Mouse (Mus musculus): ENCODE measurements around the gene Gpr37l1. TPM values are rescaled to one million over a fixed set of nuclear protein-coding genes. Genes with fewer than 3 reads are reported as not detected.
A peak's percentile ranks its signal among the peaks of the same experiment; 100 is the strongest.

The Gpr37l1 gene
- polyA plus RNA-seq, 1 experiment from 2014 or later: 0.12 TPM

GRCm38 (mm10) chr1:135159074-135159473 is 8.4 kb downstream of the Gpr37l1 start:
- H3K36me3 ChIP-seq: peaks cover 24% of the 10 kb centered on the region
- no peak overlapping the region for H3K9ac ChIP-seq
- WGBS: 33% methylated on average over 7 of the region's 7 CpGs
- H3K4me2 ChIP-seq (replicated peaks): no peak overlapping the region
- no peaks in the 10 kb centered on the region for H3K27me3 ChIP-seq
- peaks cover 23% of the 10 kb centered on the region for H3K4me1 ChIP-seq
- peak overlapping the region; percentile 76 for H3K27ac ChIP-seq
- H3K4me3 ChIP-seq: no peak overlapping the region
- no peaks in the 10 kb centered on the region for H3K9me3 ChIP-seq (replicated peaks)
- ATAC-seq (ENCODE audit: low FRiP score): peak; percentile 65

- ATAC-seq (ENCODE audit: low FRiP score): peak; percentile 66
- Histone ChIP-seq H3K36me3 (peaks cover 24% of the 10 kb centered on the region), H3K4me1 (peaks cover 27% of the 10 kb centered on the region), H3K27me3 (no peaks in the 10 kb centered on the region), H3K4me3 (no peak overlapping the region), H3K9me3 (replicated peaks) (no peaks in the 10 kb centered on the region), H3K9ac (no peak overlapping the region), H3K27ac (peak overlapping the region; percentile 76), H3K4me2 (replicated peaks) (no peak overlapping the region)
- 40% methylated on average over 5 of the region's 5 CpGs for WGBS
These were observed 8.8 kb downstream of the Gpr37l1 start for GRCm38 (mm10) chr1:135158633-135159032.

- no peak for ATAC-seq (ENCODE audit: low FRiP score)
- H3K27me3 ChIP-seq: no peaks in the 10 kb centered on the region
- H3K36me3 ChIP-seq: peaks cover 31% of the 10 kb centered on the region
- WGBS: 90% methylated on average over 6 of the region's 6 CpGs
- H3K4me2 ChIP-seq (replicated peaks): no peak overlapping the region
- H3K27ac ChIP-seq: no peak overlapping the region
- H3K9me3 ChIP-seq (replicated peaks): no peaks in the 10 kb centered on the region
- peaks cover 30% of the 10 kb centered on the region for H3K4me1 ChIP-seq
- no peak overlapping the region for H3K4me3 ChIP-seq
- no peak overlapping the region for H3K9ac ChIP-seq
These were observed 11.2 kb downstream of the Gpr37l1 start for GRCm38 (mm10) chr1:135156300-135156699.

GRCm38 (mm10) chr1:135154411-135154959 is 13.0 kb downstream of the Gpr37l1 start:
- Histone ChIP-seq H3K27me3 (no peaks in the 10 kb centered on the region), H3K4me3 (peak overlapping the region; percentile 17; the same call in 1 of the 2 replicates), H3K9ac (peak overlapping the region; percentile 59), H3K4me2 (replicated peaks) (peak overlapping the region; percentile 46), H3K36me3 (peaks cover 32% of the 10 kb centered on the region), H3K9me3 (replicated peaks) (no peaks in the 10 kb centered on the region), H3K27ac (peak overlapping the region; percentile 89), H3K4me1 (peaks cover 33% of the 10 kb centered on the region)
- 5% methylated on average over 14 of the region's 14 CpGs for WGBS
- ATAC-seq (ENCODE audit: low FRiP score): peak; percentile 57

DNA sequence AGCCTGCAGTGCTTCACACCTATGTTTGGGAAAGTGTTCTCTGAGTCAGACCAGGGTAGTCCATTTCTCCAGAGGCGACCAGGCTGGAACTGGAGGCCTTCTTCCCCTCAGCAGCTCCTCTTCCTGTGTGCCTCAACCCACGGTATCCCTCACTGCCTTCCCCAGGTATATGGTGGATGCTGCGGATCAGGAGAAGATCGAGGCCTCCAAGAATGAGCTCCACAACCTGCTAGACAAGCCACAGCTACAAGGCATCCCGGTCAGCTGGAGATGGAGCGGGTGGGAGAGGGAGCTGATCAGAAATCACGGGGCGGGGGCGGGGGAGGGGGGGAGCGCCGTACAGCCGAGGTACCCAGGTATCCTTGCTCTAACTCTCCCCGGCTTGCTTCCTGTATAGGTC is 13.5 kb downstream of the Gpr37l1 start:
- no peaks in the 10 kb centered on the region for H3K27me3 ChIP-seq
- H3K4me2 ChIP-seq (replicated peaks): peak overlapping the region; percentile 46
- peak overlapping the region; percentile 59 for H3K9ac ChIP-seq
- peaks cover 31% of the 10 kb centered on the region for H3K4me1 ChIP-seq
- 21% methylated on average over 13 of the region's 13 CpGs for WGBS
- ATAC-seq (ENCODE audit: low FRiP score): peak; percentile 46
- H3K4me3 ChIP-seq: peak overlapping the region; percentile 17; the same call in 1 of the 2 replicates
- H3K36me3 ChIP-seq: peaks cover 32% of the 10 kb centered on the region
- H3K27ac ChIP-seq: peak overlapping the region; percentile 89
- H3K9me3 ChIP-seq (replicated peaks): no peaks in the 10 kb centered on the region

DNA sequence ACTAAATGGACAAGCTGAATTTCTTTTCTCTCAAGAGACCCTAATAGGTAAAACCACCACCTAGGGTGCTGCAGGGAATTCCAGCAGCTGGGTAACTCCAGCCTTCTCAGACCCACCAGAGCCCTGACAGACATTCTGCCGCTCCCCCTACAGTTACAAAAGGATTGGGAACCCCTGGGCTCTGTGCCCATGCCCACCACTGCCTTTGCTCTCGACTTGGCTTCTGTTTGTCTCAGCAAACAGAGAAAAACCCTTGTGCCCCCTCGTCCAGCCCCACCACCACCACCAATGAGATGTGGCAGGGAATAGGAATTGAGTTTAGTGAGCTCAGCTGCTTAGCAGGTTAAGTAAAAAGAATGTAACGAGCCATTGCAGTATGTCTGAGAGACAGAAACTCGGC is 18.5 kb downstream of the Gpr37l1 start:
- Histone ChIP-seq H3K4me2 (replicated peaks) (peak overlapping the region; percentile 70), H3K4me3 (peak overlapping the region; percentile 95), H3K4me1 (peaks cover 29% of the 10 kb centered on the region), H3K36me3 (peaks cover 8% of the 10 kb centered on the region; the same call in 1 of the 2 replicates), H3K27ac (0 out of 2 replicates have a peak overlapping the region, but pooled peaks have one; percentile 23), H3K27me3 (0 out of 2 replicates have a peak, but pooled peaks cover 2% of the 10 kb centered on the region), H3K9ac (peak overlapping the region; percentile 88; the same call in 1 of the 2 replicates), H3K9me3 (replicated peaks) (no peaks in the 10 kb centered on the region)
- no peak for ATAC-seq (ENCODE audit: low FRiP score)
- 46% methylated on average over 5 of the region's 5 CpGs for WGBS

- 66% methylated on average over 4 of the region's 4 CpGs for WGBS
These were observed 19.0 kb downstream of the Gpr37l1 start for GRCm38 (mm10) chr1:135148476-135148875.

DNA sequence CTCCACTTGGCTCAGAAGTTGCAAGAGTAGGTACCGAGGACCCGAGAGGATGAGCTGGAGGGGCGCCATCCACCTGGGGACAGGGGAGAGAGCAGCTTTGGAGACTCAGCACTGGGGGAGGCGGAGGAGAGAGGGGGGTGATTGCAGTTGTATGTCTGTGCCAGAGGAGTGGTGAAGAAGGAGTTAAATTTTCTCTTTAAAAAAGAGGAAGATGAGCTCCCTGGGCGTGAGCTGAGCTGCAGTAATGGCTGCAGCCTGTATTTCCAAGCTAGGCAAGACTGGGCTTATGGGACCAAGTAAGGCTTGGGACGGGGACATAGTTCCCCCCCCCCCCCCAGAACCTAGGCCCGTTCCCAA is 19.8 kb downstream of the Gpr37l1 start:
- peak; percentile 46 for ATAC-seq (ENCODE audit: low FRiP score)
- H3K27me3 ChIP-seq: peaks cover 11% of the 10 kb centered on the region; the same call in 1 of the 2 replicates
- H3K4me1 ChIP-seq: peaks cover 26% of the 10 kb centered on the region

More at GRCm38 (mm10) chr1:135148476-135148875, 19.0 kb downstream of the Gpr37l1 start:
- ATAC-seq (ENCODE audit: low FRiP score): no peak
- H3K4me1 ChIP-seq: peaks cover 26% of the 10 kb centered on the region
- peak overlapping the region; percentile 95 for H3K4me3 ChIP-seq
- H3K27me3 ChIP-seq: peaks cover 6% of the 10 kb centered on the region; the same call in 1 of the 2 replicates
- H3K36me3 ChIP-seq: peaks cover 8% of the 10 kb centered on the region; the same call in 1 of the 2 replicates
- peak overlapping the region; percentile 70 for H3K4me2 ChIP-seq (replicated peaks)
- H3K27ac ChIP-seq: peak overlapping the region; percentile 95; the same call in 1 of the 2 replicates
- no peaks in the 10 kb centered on the region for H3K9me3 ChIP-seq (replicated peaks)
- H3K9ac ChIP-seq: peak overlapping the region; percentile 88

DNA sequence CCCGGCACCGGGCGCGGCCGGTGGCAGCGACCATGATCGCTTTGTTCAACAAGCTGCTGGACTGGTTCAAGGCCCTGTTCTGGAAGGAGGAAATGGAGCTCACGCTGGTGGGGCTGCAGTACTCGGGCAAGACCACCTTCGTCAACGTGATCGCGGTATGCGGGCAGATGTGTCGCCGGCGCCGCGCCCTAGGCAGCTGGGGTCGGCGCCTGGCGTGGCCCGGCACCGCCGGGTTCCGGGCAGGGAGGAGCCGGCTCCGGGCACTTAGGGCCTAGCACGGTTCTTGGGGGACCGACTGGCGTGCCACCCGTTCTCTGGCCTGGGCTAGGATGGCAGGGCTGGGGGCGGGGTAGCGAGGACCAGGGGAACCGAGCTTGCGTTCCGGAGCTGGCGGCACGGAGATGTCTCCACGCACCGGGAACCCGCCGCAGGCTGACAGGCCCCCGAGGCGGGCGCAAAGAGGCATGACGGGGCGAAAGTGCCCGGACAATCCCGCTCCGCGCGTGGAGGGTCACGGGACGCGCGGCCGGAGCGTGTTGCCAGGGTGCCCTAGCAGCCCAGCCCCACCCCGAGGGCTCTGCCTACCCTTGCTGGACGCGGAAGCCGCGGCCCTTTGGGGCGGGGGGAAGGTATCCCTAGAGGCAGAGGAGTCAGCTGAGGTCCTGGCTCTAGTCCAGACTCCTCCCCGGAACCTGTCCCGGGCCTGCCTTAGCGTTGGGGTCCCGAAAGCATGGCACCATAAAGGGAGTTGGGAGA is 20.4 kb downstream of the Gpr37l1 start:
- Histone ChIP-seq H3K9ac (peak overlapping the region; percentile 88), H3K27me3 (peaks cover 11% of the 10 kb centered on the region; the same call in 1 of the 2 replicates), H3K4me1 (peaks cover 26% of the 10 kb centered on the region), H3K27ac (peak overlapping the region; percentile 95), H3K4me2 (replicated peaks) (peak overlapping the region; percentile 70), H3K36me3 (peaks cover 8% of the 10 kb centered on the region; the same call in 1 of the 2 replicates), H3K9me3 (replicated peaks) (no peaks in the 10 kb centered on the region), H3K4me3 (peak overlapping the region; percentile 95)
- ATAC-seq (ENCODE audit: low FRiP score): peak; percentile 70
- under 1% methylated on average over 69 of the region's 69 CpGs for WGBS

More for the DNA sequence above, 19.8 kb downstream of the Gpr37l1 start:
- H3K27ac ChIP-seq: peak overlapping the region; percentile 95
- WGBS: 3% methylated on average over 7 of the region's 7 CpGs
- H3K4me2 ChIP-seq (replicated peaks): peak overlapping the region; percentile 70
- H3K9ac ChIP-seq: peak overlapping the region; percentile 88
- peak overlapping the region; percentile 95 for H3K4me3 ChIP-seq
- peaks cover 8% of the 10 kb centered on the region; the same call in 1 of the 2 replicates for H3K36me3 ChIP-seq
- no peaks in the 10 kb centered on the region for H3K9me3 ChIP-seq (replicated peaks)

- peak within 1 kb of the TSS; percentile 95 for H3K27ac ChIP-seq
- peaks cover 1% of the 10 kb centered on the region; the same call in 1 of the 2 replicates for H3K36me3 ChIP-seq
- H3K27me3 ChIP-seq: peaks cover 11% of the 10 kb centered on the region; the same call in 1 of the 2 replicates
- WGBS: under 1% methylated on average over 67 of the region's 78 CpGs
- peak within 1 kb of the TSS; percentile 88 for H3K9ac ChIP-seq
- peak; percentile 80 for ATAC-seq (ENCODE audit: low FRiP score)
- H3K4me1 ChIP-seq: peaks cover 23% of the 10 kb centered on the region
- peak within 1 kb of the TSS; percentile 95 for H3K4me3 ChIP-seq
- peak within 1 kb of the TSS; percentile 70 for H3K4me2 ChIP-seq (replicated peaks)
- H3K9me3 ChIP-seq (replicated peaks): no peaks in the 10 kb centered on the region
These were observed 21.2 kb downstream of the Gpr37l1 start, which contains the start of gene Arl8a for GRCm38 (mm10) chr1:135146077-135146945. Gene Arl8a, plus strand, starts transcription at chr1:135146824.

DNA sequence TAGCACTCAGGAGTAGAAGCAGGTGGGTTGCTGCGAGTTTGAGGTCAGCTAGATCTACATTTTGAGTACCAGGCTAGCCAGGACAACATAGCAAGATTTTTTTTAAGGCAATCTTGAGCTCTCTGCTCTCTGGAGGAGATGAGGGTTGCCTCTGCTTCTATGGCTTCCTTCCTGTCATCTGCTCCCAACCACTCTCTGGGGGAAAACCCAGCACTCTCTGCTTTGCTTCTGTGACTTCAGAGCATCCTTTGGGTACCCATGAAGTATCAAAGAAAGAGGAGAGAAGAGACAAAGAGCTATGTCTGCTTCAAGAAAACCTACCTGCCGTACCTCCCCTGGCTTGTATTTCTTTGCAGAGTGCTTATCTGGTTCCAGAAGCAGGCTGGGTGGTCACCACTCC is 23.5 kb downstream of the Gpr37l1 start:
- Histone ChIP-seq H3K27me3 (peaks cover 11% of the 10 kb centered on the region; the same call in 1 of the 2 replicates), H3K36me3 (no peaks in the 10 kb centered on the region), H3K9ac (no peak overlapping the region), H3K4me3 (no peak overlapping the region), H3K4me2 (replicated peaks) (no peak overlapping the region), H3K9me3 (replicated peaks) (no peaks in the 10 kb centered on the region), H3K27ac (no peak overlapping the region), H3K4me1 (peaks cover 15% of the 10 kb centered on the region)
- WGBS: 81% methylated on average over 2 of the region's 2 CpGs
- ATAC-seq (ENCODE audit: low FRiP score): no peak
